Comparison of ENCODE assay signal across 8 mouse cellular contexts in genomic region chr11:71995968-71996511, GRCm38 (mm10). TPM values are rescaled to one million over a fixed set of nuclear protein-coding genes. Genes with fewer than 3 reads are reported as not detected.
A peak's percentile ranks its signal among the peaks of the same experiment; 100 is the strongest.
DNase-seq lines count a peak whose midpoint lies in the region; ATAC-seq lines count a peak whose summit lies in the region.

No protein-coding gene starts in this region.

- no peaks in the 10 kb centered on the region for H3K9me3 ChIP-seq in heart, embryonic 15.5 days (replicated peaks)
- no peaks in the 10 kb centered on the region for H3K9me3 ChIP-seq in kidney, embryonic 16.5 days (ENCODE audit: low read length)
- H3K9me3 ChIP-seq in liver, embryonic 15.5 days (replicated peaks): no peaks in the 10 kb centered on the region
- H3K9me3 ChIP-seq in neural tube, embryonic 13.5 days: no peaks in the 10 kb centered on the region

- DNase-seq in layer of hippocampus, adult 11-12 months (ENCODE audit: low spot score): peak; percentile 53
- no peak for DNase-seq in layer of hippocampus, adult 9-10 months (ENCODE audit: low spot score)
- DNase-seq in fibroblast of lung, adult 2 months (ENCODE audit: low read depth): peak; percentile 45
- peak; percentile 53 to 73 for DNase-seq in urinary bladder, postnatal 36 days (ENCODE audit: low spot score in 2 of 2)

- H3K4me1 ChIP-seq in heart, embryonic 15.5 days (replicated peaks): peaks cover 8% of the 10 kb centered on the region
- H3K4me1 ChIP-seq in kidney, embryonic 16.5 days (ENCODE audit: insufficient read depth, low read length): 0 out of 2 replicates have a peak, but pooled peaks cover 4% of the 10 kb centered on the region
- H3K4me1 ChIP-seq in liver, embryonic 15.5 days (replicated peaks): 0 out of 2 replicates have a peak, but pooled peaks cover 3% of the 10 kb centered on the region
- H3K4me1 ChIP-seq in neural tube, embryonic 13.5 days (replicated peaks): peaks cover 8% of the 10 kb centered on the region

- H3K4me2 ChIP-seq in heart, embryonic 15.5 days: peak overlapping the region; percentile 39
- H3K4me2 ChIP-seq in kidney, embryonic 16.5 days (replicated peaks; ENCODE audit: low read depth, low read length): peak overlapping the region; percentile 35
- H3K4me2 ChIP-seq in liver, embryonic 15.5 days: peak overlapping the region; percentile 23; the same call in 1 of the 2 replicates
- H3K4me2 ChIP-seq in neural tube, embryonic 13.5 days: peak overlapping the region; percentile 5; the same call in 1 of the 2 replicates

- peak; percentile 85 for ATAC-seq in heart, embryonic 15.5 days (replicated peaks; ENCODE audit: insufficient number of reproducible peaks, insufficient read depth, low FRiP score, low read depth)
- peak; percentile 91 for ATAC-seq in kidney, embryonic 16.5 days (ENCODE audit: low FRiP score, low TSS enrichment)
- ATAC-seq in liver, embryonic 15.5 days (ENCODE audit: insufficient read depth): peak; percentile 28; the same call in 1 of the 2 replicates
- ATAC-seq in neural tube, embryonic 13.5 days (ENCODE audit: low read depth): peak; percentile 80; the same call in 1 of the 2 replicates

- H3K27ac ChIP-seq in heart, embryonic 15.5 days: peak overlapping the region; percentile 39
- peak overlapping the region; percentile 67 for H3K27ac ChIP-seq in kidney, embryonic 16.5 days (ENCODE audit: low read length)
- H3K27ac ChIP-seq in liver, embryonic 15.5 days (replicated peaks): no peak overlapping the region
- H3K27ac ChIP-seq in neural tube, embryonic 13.5 days (replicated peaks): no peak overlapping the region

- H3K27me3 ChIP-seq in heart, embryonic 15.5 days: 0 out of 2 replicates have a peak, but pooled peaks cover 6% of the 10 kb centered on the region
- peaks cover 9% of the 10 kb centered on the region; the same call in 1 of the 2 replicates for H3K27me3 ChIP-seq in kidney, embryonic 16.5 days (ENCODE audit: insufficient read depth, low read length)
- peaks cover 7% of the 10 kb centered on the region; the same call in 1 of the 2 replicates for H3K27me3 ChIP-seq in liver, embryonic 15.5 days
- H3K27me3 ChIP-seq in neural tube, embryonic 13.5 days: 0 out of 2 replicates have a peak, but pooled peaks cover 4% of the 10 kb centered on the region

- 24% methylated on average over 9 of the region's 9 CpGs for WGBS in heart, embryonic 15.5 days
- 39% methylated on average over 9 of the region's 9 CpGs for WGBS in kidney, embryonic 16.5 days
- 5% methylated on average over 9 of the region's 9 CpGs for WGBS in liver, embryonic 15.5 days (ENCODE audit: insufficient replicate concordance)
- WGBS in neural tube, embryonic 13.5 days: 40% methylated on average over 9 of the region's 9 CpGs

- no peak overlapping the region; the same call in 1 of the 2 replicates for H3K4me3 ChIP-seq in heart, embryonic 15.5 days
- H3K4me3 ChIP-seq in kidney, embryonic 16.5 days (ENCODE audit: low read length): no peak overlapping the region; the same call in 1 of the 2 replicates
- H3K4me3 ChIP-seq in liver, embryonic 15.5 days (replicated peaks): no peak overlapping the region
- no peak overlapping the region for H3K4me3 ChIP-seq in neural tube, embryonic 13.5 days

- H3K36me3 ChIP-seq in heart, embryonic 15.5 days: no peaks in the 10 kb centered on the region
- H3K36me3 ChIP-seq in kidney, embryonic 16.5 days (ENCODE audit: insufficient read depth, low read length): no peaks in the 10 kb centered on the region
- no peaks in the 10 kb centered on the region for H3K36me3 ChIP-seq in liver, embryonic 15.5 days (replicated peaks)
- no peaks in the 10 kb centered on the region for H3K36me3 ChIP-seq in neural tube, embryonic 13.5 days

- no peak overlapping the region for H3K9ac ChIP-seq in heart, embryonic 15.5 days
- H3K9ac ChIP-seq in kidney, embryonic 16.5 days (replicated peaks; ENCODE audit: low read length): peak overlapping the region; percentile 9; the same call in 1 of the 2 replicates
- H3K9ac ChIP-seq in liver, embryonic 15.5 days: no peak overlapping the region
- no peak overlapping the region for H3K9ac ChIP-seq in neural tube, embryonic 13.5 days

RNA-seq across cellular contexts. Expression of gene Aipl1, which starts 41.3 kb away (rescaled TPM):
- 0.21 and 0.42 TPM in 2 replicates for polyA plus RNA-seq in heart, embryonic 15.5 days (2015; fragmentation: Nextera tagmentation; extraction: Ambion mirVana)
- 0.30 and 0.39 TPM in 2 replicates for polyA plus RNA-seq in kidney, embryonic 16.5 days (2015; fragmentation: Nextera tagmentation; extraction: Ambion mirVana)
- polyA plus RNA-seq in liver, embryonic 15.5 days (2015; fragmentation: Nextera tagmentation; extraction: Ambion mirVana): 0.05 and 0.14 TPM in 2 replicates
- 0.32 and 0.39 TPM in 2 replicates for polyA plus RNA-seq in neural tube, embryonic 13.5 days (2015; fragmentation: Nextera tagmentation; extraction: Ambion mirVana)

RNA-seq across cellular contexts. Expression of gene Pimreg, which starts 45.8 kb away (rescaled TPM):
- polyA plus RNA-seq in heart, embryonic 15.5 days (2015; fragmentation: Nextera tagmentation; extraction: Ambion mirVana): 65.7 and 72.8 TPM in 2 replicates
- polyA plus RNA-seq in kidney, embryonic 16.5 days (2015; fragmentation: Nextera tagmentation; extraction: Ambion mirVana): 131 and 137 TPM in 2 replicates
- 18.5 and 20.6 TPM in 2 replicates for polyA plus RNA-seq in liver, embryonic 15.5 days (2015; fragmentation: Nextera tagmentation; extraction: Ambion mirVana)
- polyA plus RNA-seq in neural tube, embryonic 13.5 days (2015; fragmentation: Nextera tagmentation; extraction: Ambion mirVana): 31.2 and 37.8 TPM in 2 replicates

Comparison
In these comparisons a context has a peak if more than half of its experiments do, and no peak if none do; other contexts are left out.
1. ATAC-seq: peak in every context shown above with its lines; median percentile 91 in kidney, embryonic 16.5 days; 85 in heart, embryonic 15.5 days; 80 in neural tube, embryonic 13.5 days; 28 in liver, embryonic 15.5 days.
2. H3K27ac ChIP-seq: peak in heart, embryonic 15.5 days (single experiment) and kidney, embryonic 16.5 days (single experiment); none in liver, embryonic 15.5 days (single experiment) and neural tube, embryonic 13.5 days (single experiment).
3. Peak in every context shown above with its lines, with median percentiles within 50 percentile points of each other: H3K4me2 ChIP-seq.